Mouse (Mus musculus) kidney, embryonic 14.5 days (tissue): Measurements from ENCODE around the gene Olfr742. TPM values are rescaled to one million over a fixed set of nuclear protein-coding genes. Genes with fewer than 3 reads are reported as not detected.

Experiments
- ATAC-seq: fragments of 200-750 bp; cut with Nextera tagmentation; 2 replicates; pipeline ENCODE4 v1.8.0; 2017; ENCODE audit warnings: moderate number of reproducible peaks, mild to moderate bottlenecking, moderate TSS enrichment, moderate library complexity; ENCODE audit not compliant: low FRiP score, low TSS enrichment
- H3K27ac ChIP-seq: fragments of 300-500 bp; sonication (generic); 2 replicates; pipeline ENCODE4 v1.5.1; 2014; ENCODE audit warnings: low read depth, mild to moderate bottlenecking, low read length, moderate library complexity, mixed read lengths
- H3K27me3 ChIP-seq: fragments of 300-500 bp; sonication (generic); 2 replicates; pipeline ENCODE4 v1.6.1; 2014; ENCODE audit warnings: mild to moderate bottlenecking, low read length; ENCODE audit not compliant: control insufficient read depth, insufficient read depth
- H3K36me3 ChIP-seq: fragments of 300-500 bp; sonication (generic); 2 replicates; pipeline ENCODE4 v1.6.1; 2014; ENCODE audit warnings: low read length, mixed read lengths; ENCODE audit not compliant: control insufficient read depth, insufficient read depth
- H3K4me1 ChIP-seq: fragments of 300-500 bp; sonication (generic); 2 replicates; pipeline ENCODE4 v1.6.1; 2014; ENCODE audit warnings: low read length, mixed read lengths; ENCODE audit not compliant: control insufficient read depth, insufficient read depth
- H3K4me2 ChIP-seq: fragments of 300-500 bp; sonication (generic); replicated peaks from 2 replicates; pipeline ENCODE4 v1.6.1; 2014; ENCODE audit warnings: low read depth, mild to moderate bottlenecking, low read length
- H3K4me3 ChIP-seq: fragments of 300-500 bp; sonication (generic); 2 replicates; pipeline ENCODE4 v1.5.1; 2014; ENCODE audit warnings: mild to moderate bottlenecking, low read length
- H3K9ac ChIP-seq: fragments of 300-500 bp; sonication (generic); 2 replicates; pipeline ENCODE4 v1.6.1; 2014; ENCODE audit warnings: low read depth, mild to moderate bottlenecking, low read length, moderate library complexity
- H3K9me3 ChIP-seq: fragments of 300-500 bp; sonication (generic); 2 replicates; pipeline ENCODE4 v1.6.1; 2016; ENCODE audit warnings: low read length; ENCODE audit not compliant: control insufficient read depth
- WGBS: fragments of 180-500 bp; shearing (Covaris S2); extraction: QIAGEN DNeasy Blood & Tissue Kit; methylation state at CpG from one replicate; pipeline ENCODE4 v1.1.7; 2014; 5-methylcytosine and 5-hydroxymethylcytosine counted together
- polyA plus RNA-seq: library from polyadenylated mRNA; unstranded; fragments of >200 nt; fragmentation: Nextera tagmentation; extraction: Ambion mirVana; gene quantifications from 2 replicates; pipeline ENCODE4 v1.2.1, GENCODE M21; 2014

The Olfr742 gene
- not detected in 2 replicates for polyA plus RNA-seq

GRCm38 (mm10) chr14:50503300-50503699, at the start of gene Olfr742:
Gene Olfr742, plus strand, starts transcription at chr14:50503600.
- no peak for ATAC-seq
- 68% methylated on average over 2 of the region's 2 CpGs for WGBS
- Histone ChIP-seq H3K4me3 (no peak within 1 kb of the TSS), H3K4me2 (no peak within 1 kb of the TSS), H3K36me3 (no peaks in the 10 kb centered on the region), H3K27me3 (no peaks in the 10 kb centered on the region), H3K9me3 (no peaks in the 10 kb centered on the region), H3K27ac (no peak within 1 kb of the TSS), H3K9ac (no peak within 1 kb of the TSS), H3K4me1 (no peaks in the 10 kb centered on the region)

DNA sequence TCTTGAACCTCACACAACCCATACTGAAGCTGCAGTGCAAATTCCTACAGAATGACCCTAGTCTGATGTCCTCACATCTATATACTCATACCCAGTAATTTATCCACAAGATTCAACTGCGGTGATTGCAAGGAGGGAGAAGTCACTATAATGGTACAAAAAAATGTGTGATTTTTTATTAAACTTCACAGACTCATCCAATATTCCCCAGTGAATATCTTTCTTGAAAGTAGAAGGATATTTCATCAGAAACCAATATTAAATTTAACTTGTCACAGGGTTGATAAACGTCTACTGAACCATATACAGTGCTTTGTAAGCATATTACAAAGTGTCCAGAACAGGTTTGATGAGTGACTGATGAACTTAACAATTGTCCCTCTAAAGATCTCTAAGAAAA, 31.0 kb upstream of the Olfr742 start, which contains the start of gene Olfr741:
TSS of gene Olfr741 (plus strand) at position 301 of the 400 bp plus-strand sequence.
- Histone ChIP-seq H3K27ac (no peak within 1 kb of the TSS), H3K27me3 (no peaks in the 10 kb centered on the region), H3K4me2 (no peak within 1 kb of the TSS), H3K9me3 (no peaks in the 10 kb centered on the region), H3K4me1 (no peaks in the 10 kb centered on the region), H3K9ac (no peak within 1 kb of the TSS), H3K36me3 (no peaks in the 10 kb centered on the region), H3K4me3 (no peak within 1 kb of the TSS)
- ATAC-seq = no peak
- WGBS = 74% methylated on average over 2 of the region's 2 CpGs

GRCm38 (mm10) chr14:50478406-50478805, 25.0 kb upstream of the Olfr742 start:
- Histone ChIP-seq H3K4me2 (no peak overlapping the region), H3K27me3 (no peaks in the 10 kb centered on the region), H3K9me3 (no peaks in the 10 kb centered on the region), H3K27ac (no peak overlapping the region), H3K4me3 (no peak overlapping the region), H3K36me3 (no peaks in the 10 kb centered on the region), H3K4me1 (no peaks in the 10 kb centered on the region), H3K9ac (no peak overlapping the region)
- 70% methylated on average over 2 of the region's 2 CpGs for WGBS
- ATAC-seq = no peak

GRCm38 (mm10) chr14:50521539-50521938, 18.1 kb downstream of the Olfr742 start, which contains the start of gene Olfr743:
Gene Olfr743, plus strand, starts transcription at chr14:50521839.
- no peak within 1 kb of the TSS for H3K9ac ChIP-seq
- no peak within 1 kb of the TSS for H3K4me3 ChIP-seq
- H3K27ac ChIP-seq = no peak within 1 kb of the TSS
- H3K36me3 ChIP-seq = no peaks in the 10 kb centered on the region
- H3K27me3 ChIP-seq = no peaks in the 10 kb centered on the region
- H3K4me2 ChIP-seq = no peak within 1 kb of the TSS
- no peak for ATAC-seq
- no peaks in the 10 kb centered on the region for H3K4me1 ChIP-seq
- H3K9me3 ChIP-seq = no peaks in the 10 kb centered on the region

DNA sequence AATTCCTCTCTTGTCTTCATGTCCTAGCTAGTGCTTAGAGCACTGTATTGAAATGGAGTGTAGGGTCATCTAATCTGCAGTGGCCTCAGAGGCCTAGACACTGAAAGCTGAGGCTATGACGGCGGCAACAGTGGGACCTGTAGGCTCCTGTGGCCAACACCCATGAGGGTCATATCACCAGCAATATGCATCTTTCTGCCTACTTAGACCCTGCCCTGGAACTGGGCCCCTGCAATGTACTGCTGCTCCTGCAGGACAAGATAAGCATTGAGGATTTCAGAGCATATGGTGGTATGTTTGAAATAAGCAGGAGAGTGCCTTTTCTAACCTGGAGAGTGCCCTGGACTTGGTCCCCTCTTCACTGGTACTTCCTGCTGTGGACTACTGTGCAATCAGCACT, 49.3 kb downstream of the Olfr742 start:
- Histone ChIP-seq H3K9ac (no peak overlapping the region), H3K4me3 (no peak overlapping the region), H3K9me3 (0 out of 2 replicates have a peak, but pooled peaks cover 3% of the 10 kb centered on the region), H3K27me3 (no peaks in the 10 kb centered on the region), H3K27ac (no peak overlapping the region), H3K36me3 (no peaks in the 10 kb centered on the region), H3K4me1 (no peaks in the 10 kb centered on the region), H3K4me2 (no peak overlapping the region)
- ATAC-seq = no peak
- WGBS = 92% methylated on average over 2 of the region's 2 CpGs

Other genes starting within 250 kb of the Olfr742 start
- not detected in 2 replicates for gene Olfr732, start 219.4 kb upstream of the Olfr742 start, polyA plus RNA-seq
- not detected in 2 replicates for gene Olfr733, start 202.1 kb upstream of the Olfr742 start, polyA plus RNA-seq
- not detected in 2 replicates for gene Olfr734, start 176.8 kb upstream of the Olfr742 start, polyA plus RNA-seq
- gene Olfr735, start 154.7 kb upstream of the Olfr742 start, polyA plus RNA-seq = not detected in 2 replicates
- gene Tlr11, start 145.7 kb upstream of the Olfr742 start, polyA plus RNA-seq = not detected in 2 replicates
- not detected in 2 replicates for gene Olfr736, start 122.4 kb upstream of the Olfr742 start, polyA plus RNA-seq
- gene Olfr738, start 96.0 kb upstream of the Olfr742 start, polyA plus RNA-seq = not detected in 2 replicates
- gene Olfr739, start 85.0 kb upstream of the Olfr742 start, polyA plus RNA-seq = not detected in 2 replicates
- gene Olfr740, start 58.1 kb upstream of the Olfr742 start, polyA plus RNA-seq = not detected in 2 replicates
- not detected in 2 replicates for gene Olfr741, start 30.9 kb upstream of the Olfr742 start, polyA plus RNA-seq
- not detected in 2 replicates for gene Olfr743, start 18.2 kb downstream of the Olfr742 start, polyA plus RNA-seq
- not detected in 2 replicates for gene Olfr744, start 111.3 kb downstream of the Olfr742 start, polyA plus RNA-seq
- not detected in 2 replicates for gene Olfr745, start 135.8 kb downstream of the Olfr742 start, polyA plus RNA-seq
- not detected in 2 replicates for gene Olfr746, start 143.5 kb downstream of the Olfr742 start, polyA plus RNA-seq
- not detected in 2 replicates for gene Olfr747, start 189.6 kb downstream of the Olfr742 start, polyA plus RNA-seq
- not detected in 2 replicates for gene Olfr748, start 203.8 kb downstream of the Olfr742 start, polyA plus RNA-seq
- not detected in 2 replicates for gene Olfr749, start 241.5 kb downstream of the Olfr742 start, polyA plus RNA-seq